Mouse (Mus musculus): ENCODE measurements around the gene Ttc30b. TPM values are rescaled to one million over a fixed set of nuclear protein-coding genes. Genes with fewer than 3 reads are reported as not detected.

Gene Ttc30b
- 2.7 TPM for polyA plus RNA-seq (2017; shearing (Covaris generic))

GRCm38 (mm10) chr2:75938117-75939063, at the start of gene Ttc30b:
TSS of gene Ttc30b (minus strand) at chr2:75938585.

GRCm38 (mm10) chr2:75981440-75982081, 43.2 kb upstream of the Ttc30b start, which contains the start of gene Ttc30a1:
TSS of gene Ttc30a1 (minus strand) at chr2:75981967.

GRCm38 (mm10) chr2:75977752-75978368, 39.5 kb upstream of the Ttc30b start, which contains the start of gene Ttc30a2:
TSS of gene Ttc30a2 (minus strand) at chr2:75978170.

Other genes starting within 250 kb of the Ttc30b start
- 64.5 TPM for gene Nfe2l2, start 233.9 kb downstream of the Ttc30b start, polyA plus RNA-seq (2017; shearing (Covaris generic))
- gene Agps, start 106.4 kb downstream of the Ttc30b start, polyA plus RNA-seq (2017; shearing (Covaris generic)), result 7.9 TPM
- not detected for gene Ttc30a2, start 39.6 kb upstream of the Ttc30b start, polyA plus RNA-seq (2017; shearing (Covaris generic))
- 1.3 TPM for gene Ttc30a1, start 43.4 kb upstream of the Ttc30b start, polyA plus RNA-seq (2017; shearing (Covaris generic))

Data from CD4-positive, CD25-positive, alpha-beta regulatory T cell, adult 9 weeks (primary cell).